Mouse (Mus musculus): ENCODE data around the gene Grm4.

DNA sequence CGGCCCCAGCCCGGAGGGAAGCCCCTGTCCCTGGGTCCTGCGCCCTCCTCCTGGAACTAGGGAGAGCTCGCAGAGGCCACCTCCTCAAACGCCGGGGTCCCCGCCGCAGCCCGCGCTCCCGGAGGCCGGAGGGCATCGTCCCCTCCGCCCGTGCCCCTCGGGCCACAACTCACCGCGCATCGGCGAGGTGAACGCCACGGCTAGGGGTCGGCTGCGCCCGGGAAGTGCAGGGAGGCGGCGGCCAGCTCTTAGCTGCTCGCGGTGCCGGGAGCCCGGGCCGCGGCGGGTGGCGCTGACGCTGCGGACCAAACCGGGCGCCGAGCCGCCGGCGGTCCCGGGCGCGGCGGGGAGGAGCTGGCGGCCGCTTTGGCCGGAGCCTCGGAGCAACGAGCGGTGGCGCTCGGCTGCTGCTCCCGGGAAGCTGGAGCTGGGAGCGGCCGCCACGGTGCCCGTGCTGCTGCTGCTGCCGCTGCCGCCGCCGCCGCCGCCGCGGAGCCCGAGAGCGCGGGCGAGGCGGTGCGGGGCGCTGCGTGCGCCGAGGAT lies 8.5 kb downstream of the Grm4 start:
- TF ChIP-seq POLR2A (IDR thresholded peaks at IDR 0.05; ENCODE audit: insufficient read length, low read depth), result no peak
- no peak for TF ChIP-seq TCF12 (IDR thresholded peaks at IDR 0.05; ENCODE audit: insufficient read depth, poor library complexity, severe bottlenecking)
- no peak for TF ChIP-seq MAX (IDR thresholded peaks at IDR 0.05; ENCODE audit: low read depth)
- TF ChIP-seq TCF3 (IDR thresholded peaks at IDR 0.05; ENCODE audit: insufficient read length, low read depth), result no peak
- no peak for TF ChIP-seq MYOG (IDR thresholded peaks at IDR 0.05; ENCODE audit: control insufficient read depth in 1 of 3, insufficient read depth in 1 of 3, insufficient read length in 2 of 3, low read depth in 2 of 3)
- TF ChIP-seq POLR2AphosphoS2 (IDR thresholded peaks at IDR 0.05; ENCODE audit: insufficient read length, low read depth), result no peak
- TF ChIP-seq CEBPB (IDR thresholded peaks at IDR 0.05; ENCODE audit: insufficient read depth, poor library complexity, severe bottlenecking), result no peak
- TF ChIP-seq USF1 (IDR thresholded peaks at IDR 0.05; ENCODE audit: low read depth), result no peak
- TF ChIP-seq E2F4 (IDR thresholded peaks at IDR 0.05; ENCODE audit: insufficient read depth), result no peak
- TF ChIP-seq SRF (IDR thresholded peaks at IDR 0.05; ENCODE audit: control insufficient read depth, insufficient read length, low read depth), result no peak

All from myocyte (in vitro differentiated cells).